Mouse (Mus musculus) stomach, postnatal 0 days (tissue): ENCODE measurements at regions not wholly inside any gene's neighbourhood (a gene's known extent, or its start where the extent isn't known, plus 50 kb on each side); places are given as distances from the start of the nearest gene placed in this dataset.

Experiments used
- ATAC-seq: fragments of 200-750 bp; cut with Nextera tagmentation; 2 replicates; pipeline ENCODE4 v1.8.0; 2017; ENCODE audit not compliant: low FRiP score, low TSS enrichment
- DNase-seq: peaks from one replicate; pipeline ENCODE4 v3.0.0-alpha.2; 2016; ENCODE audit warnings: low spot score
- H3K27ac ChIP-seq: fragments of 300-500 bp; sonication (generic); replicated peaks from 2 replicates; pipeline ENCODE4 v1.5.1; 2014; ENCODE audit warnings: mild to moderate bottlenecking, control low read depth
- H3K27me3 ChIP-seq: fragments of 300-500 bp; sonication (generic); 2 replicates; pipeline ENCODE4 v1.6.1; 2014; ENCODE audit warnings: low read length; ENCODE audit not compliant: control insufficient read depth, insufficient read depth
- H3K36me3 ChIP-seq: fragments of 300-500 bp; sonication (generic); 2 replicates; pipeline ENCODE4 v1.6.1; 2014; ENCODE audit warnings: low read length, mixed read lengths; ENCODE audit not compliant: control insufficient read depth, insufficient read depth
- H3K4me1 ChIP-seq: fragments of 300-500 bp; sonication (generic); replicated peaks from 2 replicates; pipeline ENCODE4 v1.6.1; 2014; ENCODE audit warnings: antibody characterized with exemption; ENCODE audit not compliant: control insufficient read depth, insufficient read depth
- H3K4me2 ChIP-seq: fragments of 300-500 bp; sonication (generic); replicated peaks from 2 replicates; pipeline ENCODE4 v1.6.1; 2014; ENCODE audit warnings: low read depth, mild to moderate bottlenecking, control low read depth, moderate library complexity
- H3K4me3 ChIP-seq: fragments of 300-500 bp; sonication (generic); 2 replicates; pipeline ENCODE4 v1.5.1; 2014; ENCODE audit warnings: low read depth, low read length, control low read depth
- H3K9ac ChIP-seq: fragments of 300-500 bp; sonication (generic); 2 replicates; pipeline ENCODE4 v1.6.1; 2014; ENCODE audit warnings: mild to moderate bottlenecking, low read length, control low read depth, mixed read lengths
- H3K9me3 ChIP-seq: fragments of 300-500 bp; sonication (generic); 2 replicates; pipeline ENCODE4 v1.6.1; 2016; ENCODE audit warnings: low read length; ENCODE audit not compliant: control insufficient read depth
- CTCF ChIP-seq: IDR thresholded peaks from 2 replicates; pipeline ENCODE4 v1.5.1; 2016; ENCODE audit warnings: antibody characterized with exemption, low read depth, mild to moderate bottlenecking, moderate library complexity
- EP300 ChIP-seq: optimal IDR thresholded peaks from 2 replicates; pipeline ENCODE3; 2016; ENCODE audit warnings: antibody characterized with exemption
- WGBS: fragments of 180-500 bp; shearing (Covaris S2); extraction: QIAGEN DNeasy Blood & Tissue Kit; methylation state at CpG from one replicate; pipeline ENCODE4 v1.1.7; 2014; 5-methylcytosine and 5-hydroxymethylcytosine counted together

GRCm38 (mm10) chr1:91730281-91730680, 71.0 kb upstream of the Twist2 start:
- 85% methylated on average over 2 of the region's 2 CpGs for WGBS
- Histone ChIP-seq H3K9me3 (no peaks in the 10 kb centered on the region), H3K27me3 (no peaks in the 10 kb centered on the region), H3K4me2 (no peak overlapping the region), H3K9ac (no peak overlapping the region), H3K4me3 (no peak overlapping the region), H3K27ac (no peak overlapping the region), H3K36me3 (no peaks in the 10 kb centered on the region), H3K4me1 (no peaks in the 10 kb centered on the region)
- no peak for TF ChIP-seq CTCF
- no peak for TF ChIP-seq EP300
- no peak for ATAC-seq
- DNase-seq, result no peak

- no peaks in the 10 kb centered on the region for H3K36me3 ChIP-seq
- H3K4me1 ChIP-seq, result no peaks in the 10 kb centered on the region
- no peak overlapping the region for H3K27ac ChIP-seq
- ATAC-seq (no peak), DNase-seq (no peak)
- no peak overlapping the region for H3K4me3 ChIP-seq
- no peak overlapping the region for H3K4me2 ChIP-seq
- WGBS, result 60% methylated on average over 13 of the region's 13 CpGs
- no peaks in the 10 kb centered on the region for H3K9me3 ChIP-seq
- TF ChIP-seq CTCF, result no peak
- no peak for TF ChIP-seq EP300
- H3K9ac ChIP-seq, result no peak overlapping the region
- H3K27me3 ChIP-seq, result no peaks in the 10 kb centered on the region
Measured at GRCm38 (mm10) chr1:91731703-91732102, 69.6 kb upstream of the Twist2 start.

- no peak overlapping the region for H3K4me2 ChIP-seq
- ATAC-seq, result no peak
- no peak overlapping the region for H3K4me3 ChIP-seq
- DNase-seq, result no peak
- H3K4me1 ChIP-seq, result no peaks in the 10 kb centered on the region
- H3K36me3 ChIP-seq, result no peaks in the 10 kb centered on the region
- TF ChIP-seq EP300 (no peak), CTCF (no peak)
- H3K27ac ChIP-seq, result no peak overlapping the region
- no peaks in the 10 kb centered on the region for H3K9me3 ChIP-seq
- H3K27me3 ChIP-seq, result no peaks in the 10 kb centered on the region
- H3K9ac ChIP-seq, result no peak overlapping the region
- WGBS, result 58% methylated on average over 12 of the region's 12 CpGs
Measured at GRCm38 (mm10) chr1:91732461-91732861, 68.8 kb upstream of the Twist2 start.

GRCm38 (mm10) chr1:91734731-91735130, 66.5 kb upstream of the Twist2 start:
- no peak for DNase-seq
- no peaks in the 10 kb centered on the region for H3K4me1 ChIP-seq
- WGBS, result 90% methylated on average over 2 of the region's 2 CpGs

GRCm38 (mm10) chr1:91735436-91735835, 65.8 kb upstream of the Twist2 start:
- 62% methylated on average over 5 of the region's 5 CpGs for WGBS

More at GRCm38 (mm10) chr1:91734731-91735130, 66.5 kb upstream of the Twist2 start:
- H3K27me3 ChIP-seq, result no peaks in the 10 kb centered on the region
- no peak for ATAC-seq
- H3K4me3 ChIP-seq, result no peak overlapping the region
- H3K36me3 ChIP-seq, result no peaks in the 10 kb centered on the region
- H3K9me3 ChIP-seq, result no peaks in the 10 kb centered on the region
- no peak overlapping the region for H3K4me2 ChIP-seq
- no peak overlapping the region for H3K9ac ChIP-seq
- TF ChIP-seq EP300 (no peak), CTCF (no peak)
- no peak overlapping the region for H3K27ac ChIP-seq

GRCm38 (mm10) chr1:91740661-91741060, 60.6 kb upstream of the Twist2 start:
- Histone ChIP-seq H3K27ac (no peak overlapping the region), H3K9me3 (no peaks in the 10 kb centered on the region), H3K4me3 (no peak overlapping the region), H3K4me1 (no peaks in the 10 kb centered on the region), H3K4me2 (no peak overlapping the region), H3K27me3 (no peaks in the 10 kb centered on the region), H3K36me3 (no peaks in the 10 kb centered on the region), H3K9ac (no peak overlapping the region)
- DNase-seq (no peak), ATAC-seq (no peak)
- TF ChIP-seq CTCF (no peak), EP300 (no peak)
- WGBS, result 90% methylated on average over 7 of the region's 8 CpGs

More at GRCm38 (mm10) chr1:91735436-91735835, 65.8 kb upstream of the Twist2 start:
- ATAC-seq, result no peak
- Histone ChIP-seq H3K9me3 (no peaks in the 10 kb centered on the region), H3K4me1 (no peaks in the 10 kb centered on the region), H3K9ac (no peak overlapping the region), H3K4me2 (no peak overlapping the region), H3K27me3 (no peaks in the 10 kb centered on the region), H3K36me3 (no peaks in the 10 kb centered on the region), H3K4me3 (no peak overlapping the region), H3K27ac (no peak overlapping the region)
- no peak for DNase-seq
- TF ChIP-seq CTCF (no peak), EP300 (no peak)
